Mouse (Mus musculus): ENCODE results near the gene Ppcdc. TPM values are rescaled to one million over a fixed set of nuclear protein-coding genes. Genes with fewer than 3 reads are reported as not detected.

Ppcdc gene
- total and polyA plus RNA-seq, 3 experiments, result 38.8 to 50.3 (median 44.1) TPM

GRCm38 (mm10) chr9:57407120-57407905 is 32.6 kb downstream of the Ppcdc start:
- H3K9ac ChIP-seq (ENCODE audit: insufficient read depth, low read depth), result no peak overlapping the region
- peaks cover 0 to 17% of the 10 kb centered on the region in 2 experiments; a peak in 2 of 4 replicates for H3K4me1 ChIP-seq (ENCODE audit: control insufficient read depth in 1 of 2, insufficient read depth in 2 of 2)
- no peak overlapping the region for H3K4me2 ChIP-seq (ENCODE audit: insufficient read depth, low read depth, poor library complexity, severe bottlenecking)
- no peak for TF ChIP-seq JUND (conservative IDR thresholded peaks at IDR 0.05; ENCODE audit: low read depth, low read length)
- TF ChIP-seq POLR2AphosphoS2 (IDR thresholded peaks at IDR 0.05; ENCODE audit: low read depth, low read length), result no peak
- no peak for TF ChIP-seq SIN3A (IDR thresholded peaks at IDR 0.05; ENCODE audit: low read length)
- TF ChIP-seq HCFC1 (IDR thresholded peaks at IDR 0.05; ENCODE audit: low read depth, low read length), result no peak
- TF ChIP-seq CHD1 (IDR thresholded peaks at IDR 0.05; ENCODE audit: low read depth, low read length), result no peak
- no peak for TF ChIP-seq IRF4 (IDR thresholded peaks at IDR 0.05; ENCODE audit: low read depth, low read length)
- no peak for TF ChIP-seq USF2 (conservative IDR thresholded peaks at IDR 0.05; ENCODE audit: low read depth, low read length)
- no peak for TF ChIP-seq ETS1 (conservative IDR thresholded peaks at IDR 0.05; ENCODE audit: low read depth, low read length)
- TF ChIP-seq MAFK (IDR thresholded peaks at IDR 0.05; ENCODE audit: insufficient replicate concordance, low read length), result no peak
- TF ChIP-seq PAX5 (IDR thresholded peaks at IDR 0.05; ENCODE audit: low read length), result no peak
- TF ChIP-seq MAZ (IDR thresholded peaks at IDR 0.05; ENCODE audit: low read depth, low read length), result no peak
- no peaks in the 10 kb centered on the region for H3K9me3 ChIP-seq (replicated peaks; ENCODE audit: low read length)
- dilution Hi-C loops (cut with MboI; ENCODE audit: extremely low pct_ligation_motif_present, extremely low pct_unique_long_range_greater_than_20kb, low sequenced_read_pairs) (no loop called here), in situ Hi-C loops (cut with MboI; ENCODE audit: low pct_ligation_motif_present, low pct_unique_long_range_greater_than_20kb, low sequenced_read_pairs) (no loop called here)
- DNase-seq (ENCODE audit: extremely low read depth), result no peak
- H3K27ac ChIP-seq (ENCODE audit: insufficient read depth, low read depth), result no peak overlapping the region
- peaks cover 5 to 14% of the 10 kb centered on the region in 2 experiments for H3K36me3 ChIP-seq (replicated peaks in 1 of 2; ENCODE audit: control insufficient read depth in 1 of 2, insufficient read depth in 1 of 2, low read length in 1 of 2)
- no peaks in the 10 kb centered on the region for H3K79me2 ChIP-seq (replicated peaks; ENCODE audit: control insufficient read depth, extremely low read depth, insufficient read depth, poor library complexity, severe bottlenecking)
- no peak overlapping the region for H3K4me3 ChIP-seq (replicated peaks in 1 of 3; ENCODE audit: low read depth in 2 of 3, low read length in 2 of 3, poor library complexity in 1 of 3)
- H3K27me3 ChIP-seq (replicated peaks), result no peaks in the 10 kb centered on the region

GRCm38 (mm10) chr9:57406395-57406794 is 33.5 kb downstream of the Ppcdc start:
- no peaks in the 10 kb centered on the region for H3K27me3 ChIP-seq (replicated peaks)
- in situ Hi-C loops (cut with MboI; ENCODE audit: low pct_ligation_motif_present, low pct_unique_long_range_greater_than_20kb, low sequenced_read_pairs) (no loop called here), dilution Hi-C loops (cut with MboI; ENCODE audit: extremely low pct_ligation_motif_present, extremely low pct_unique_long_range_greater_than_20kb, low sequenced_read_pairs) (no loop called here)
- TF ChIP-seq CTCF (conservative IDR thresholded peaks at IDR 0.05 in 1 of 2, IDR thresholded peaks at IDR 0.05 in 1 of 2; ENCODE audit: low read depth in 2 of 2, low read length in 2 of 2), result no peak
- no peak for TF ChIP-seq GABPA (IDR thresholded peaks at IDR 0.05; ENCODE audit: insufficient replicate concordance, low read depth, low read length)
- no peak for TF ChIP-seq POLR2A (IDR thresholded peaks at IDR 0.05; ENCODE audit: low read depth, low read length)
- TF ChIP-seq KAT2A (IDR thresholded peaks at IDR 0.05; ENCODE audit: insufficient replicate concordance, low read length), result no peak
- no peak for TF ChIP-seq MXI1 (IDR thresholded peaks at IDR 0.05; ENCODE audit: low read depth, low read length)
- TF ChIP-seq TBP (conservative IDR thresholded peaks at IDR 0.05; ENCODE audit: low read depth, low read length), result no peak
- TF ChIP-seq JUND (conservative IDR thresholded peaks at IDR 0.05; ENCODE audit: low read depth, low read length), result no peak
- TF ChIP-seq SIN3A (IDR thresholded peaks at IDR 0.05; ENCODE audit: low read length), result no peak
- H3K27ac ChIP-seq (ENCODE audit: insufficient read depth, low read depth), result no peak overlapping the region
- H3K36me3 ChIP-seq (replicated peaks in 1 of 2; ENCODE audit: control insufficient read depth in 1 of 2, insufficient read depth in 1 of 2, low read length in 1 of 2), result peaks cover 0 to 7% of the 10 kb centered on the region in 2 experiments
- H3K9ac ChIP-seq (ENCODE audit: insufficient read depth, low read depth), result no peak overlapping the region
- DNase-seq (ENCODE audit: extremely low read depth), result no peak
- peaks cover 3% of the 10 kb centered on the region for H3K9me3 ChIP-seq (replicated peaks; ENCODE audit: low read length)
- no peak overlapping the region for H3K4me3 ChIP-seq (replicated peaks in 1 of 3; ENCODE audit: low read depth in 2 of 3, low read length in 2 of 3, poor library complexity in 1 of 3)
- peaks cover 0 to 17% of the 10 kb centered on the region in 2 experiments; a peak in 2 of 4 replicates for H3K4me1 ChIP-seq (ENCODE audit: control insufficient read depth in 1 of 2, insufficient read depth in 2 of 2)
- H3K79me2 ChIP-seq (replicated peaks; ENCODE audit: control insufficient read depth, extremely low read depth, insufficient read depth, poor library complexity, severe bottlenecking), result no peaks in the 10 kb centered on the region
- no peak overlapping the region for H3K4me2 ChIP-seq (ENCODE audit: insufficient read depth, low read depth, poor library complexity, severe bottlenecking)
